Comparison of ENCODE assay signal across 27 mouse cellular contexts in the genomic region with DNA sequence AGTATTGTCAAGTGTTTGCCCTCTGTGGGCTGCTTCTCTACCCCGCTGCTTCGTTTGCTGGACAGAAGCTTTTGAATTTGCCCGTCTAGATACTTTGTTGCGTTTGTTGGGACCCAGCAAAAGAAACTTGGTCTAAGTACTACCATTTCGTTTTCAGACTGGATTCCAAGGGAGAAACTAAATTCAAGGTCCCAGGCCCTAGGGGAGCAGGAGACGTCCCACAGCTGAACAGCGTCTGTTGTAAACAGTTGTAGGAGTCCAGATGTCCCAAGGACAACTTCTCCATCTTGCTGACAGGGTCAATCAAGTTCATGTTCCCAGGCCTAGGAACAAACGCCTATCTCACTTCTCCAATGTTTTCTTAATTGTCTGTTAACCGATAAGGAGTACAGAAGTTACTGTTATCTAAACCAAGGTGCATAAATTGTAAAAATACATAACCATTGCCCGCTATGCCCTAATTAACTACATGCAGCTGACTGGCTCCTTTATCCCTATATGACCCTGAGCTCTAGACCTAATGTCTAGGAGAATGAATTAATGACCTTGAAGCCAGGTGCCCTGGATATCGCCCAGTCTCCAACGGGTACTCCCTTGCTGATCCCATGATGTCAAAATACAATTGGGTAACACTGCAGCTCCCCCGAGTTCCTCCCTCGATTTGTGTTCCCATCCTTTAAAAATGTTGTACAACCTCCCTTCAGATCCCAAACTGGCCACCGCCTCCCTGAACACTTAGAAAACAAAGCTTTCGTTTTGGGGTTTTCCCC. TPM values are rescaled to one million over a fixed set of nuclear protein-coding genes. Genes with fewer than 3 reads are reported as not detected.
DNase-seq lines count a peak whose midpoint lies in the region; ATAC-seq and TF ChIP-seq lines count a peak whose summit lies in the region.
"Had no signal": no experiment of that assay in that cellular context is flagged by ENCODE, and none has a peak within 500 bp of the region (broad histone marks: within the 10 kb centered on the region; RNA-seq: fewer than 3 reads in every experiment).

No protein-coding gene starts in this region.

- H3K27me3 ChIP-seq in intestine, postnatal 0 days (replicated peaks; ENCODE audit: control insufficient read depth, insufficient read depth, low read length), result no peaks in the 10 kb centered on the region
- no peaks in the 10 kb centered on the region for H3K27me3 ChIP-seq in intestine, embryonic 15.5 days (replicated peaks)
- no peaks in the 10 kb centered on the region for H3K27me3 ChIP-seq in lung, postnatal 0 days (replicated peaks; ENCODE audit: insufficient read depth, low read length)
- no peaks in the 10 kb centered on the region for H3K27me3 ChIP-seq in forebrain, embryonic 10.5 days (ENCODE audit: poor library complexity, severe bottlenecking)
- H3K27me3 ChIP-seq: embryonic facial prominence, embryonic 12.5 days; forebrain, embryonic 12.5 days; heart, embryonic 13.5 days; hindbrain, embryonic 12.5 days had no signal

- H3K4me1 ChIP-seq in intestine, postnatal 0 days (replicated peaks; ENCODE audit: control insufficient read depth, insufficient read depth, low read length), result no peaks in the 10 kb centered on the region
- peaks cover 9% of the 10 kb centered on the region for H3K4me1 ChIP-seq in intestine, embryonic 15.5 days (replicated peaks)
- 0 out of 2 replicates have a peak, but pooled peaks cover 4% of the 10 kb centered on the region for H3K4me1 ChIP-seq in lung, postnatal 0 days (ENCODE audit: insufficient read depth, low read depth, low read length)
- peaks cover 10% of the 10 kb centered on the region for H3K4me1 ChIP-seq in forebrain, embryonic 10.5 days

- WGBS in intestine, postnatal 0 days, result 58% methylated on average over 16 of the region's 16 CpGs
- WGBS in intestine, embryonic 15.5 days, result 67% methylated on average over 16 of the region's 16 CpGs
- WGBS in lung, postnatal 0 days, result 63% methylated on average over 16 of the region's 16 CpGs
- 89% methylated on average over 16 of the region's 16 CpGs for WGBS in forebrain, embryonic 10.5 days

- TF ChIP-seq CTCF in intestine, postnatal 0 days (IDR thresholded peaks at IDR 0.05; ENCODE audit: low read depth), result no peak
- no peak for TF ChIP-seq CTCF in lung, postnatal 0 days (IDR thresholded peaks at IDR 0.05)

- H3K36me3 ChIP-seq in intestine, postnatal 0 days (ENCODE audit: control insufficient read depth, insufficient read depth), result no peaks in the 10 kb centered on the region
- no peaks in the 10 kb centered on the region for H3K36me3 ChIP-seq in intestine, embryonic 15.5 days
- no peaks in the 10 kb centered on the region for H3K36me3 ChIP-seq in lung, postnatal 0 days (ENCODE audit: insufficient read depth, low read length)
- H3K36me3 ChIP-seq in forebrain, embryonic 10.5 days (replicated peaks), result no peaks in the 10 kb centered on the region
- H3K36me3 ChIP-seq: embryonic facial prominence, embryonic 12.5 days; forebrain, embryonic 12.5 days; heart, embryonic 13.5 days; hindbrain, embryonic 12.5 days had no signal

- H3K27ac ChIP-seq in intestine, postnatal 0 days (ENCODE audit: low read depth, low read length), result no peak overlapping the region
- no peak overlapping the region for H3K27ac ChIP-seq in intestine, embryonic 15.5 days
- H3K27ac ChIP-seq in lung, postnatal 0 days (ENCODE audit: low read length), result no peak overlapping the region
- no peak overlapping the region for H3K27ac ChIP-seq in forebrain, embryonic 10.5 days
- H3K27ac ChIP-seq: embryonic facial prominence, embryonic 12.5 days; forebrain, embryonic 12.5 days; heart, embryonic 13.5 days; hindbrain, embryonic 12.5 days had no signal

- H3K4me3 ChIP-seq in intestine, postnatal 0 days (ENCODE audit: low read depth, low read length), result no peak overlapping the region
- H3K4me3 ChIP-seq in intestine, embryonic 15.5 days (replicated peaks), result no peak overlapping the region
- no peak overlapping the region for H3K4me3 ChIP-seq in lung, postnatal 0 days (ENCODE audit: low read depth, low read length)
- no peak overlapping the region for H3K4me3 ChIP-seq in forebrain, embryonic 10.5 days
- H3K4me3 ChIP-seq: embryonic facial prominence, embryonic 12.5 days; forebrain, embryonic 12.5 days; heart, embryonic 13.5 days; hindbrain, embryonic 12.5 days had no signal

- H3K9ac ChIP-seq in intestine, postnatal 0 days (ENCODE audit: low read depth, low read length), result no peak overlapping the region
- H3K9ac ChIP-seq in intestine, embryonic 15.5 days, result no peak overlapping the region
- no peak overlapping the region for H3K9ac ChIP-seq in lung, postnatal 0 days (replicated peaks; ENCODE audit: low read depth)
- H3K9ac ChIP-seq: embryonic facial prominence, embryonic 12.5 days; forebrain, embryonic 12.5 days; heart, embryonic 13.5 days; hindbrain, embryonic 12.5 days had no signal

- 0 out of 2 replicates have a peak, but pooled peaks have one; percentile 5 for ATAC-seq in intestine, postnatal 0 days
- ATAC-seq in intestine, embryonic 15.5 days, result no peak
- no peak for ATAC-seq in lung, postnatal 0 days
- ATAC-seq in megakaryocyte progenitor cell, adult 5-6 weeks (replicated peaks; ENCODE audit: poor library complexity), result peak; percentile 26
- ATAC-seq: forebrain, embryonic 16.5 days; hindbrain, embryonic 16.5 days had no signal

- DNase-seq in lung, postnatal 36 days, result peak; percentile 8
- DNase-seq in lung, postnatal 0 days (ENCODE audit: low spot score), result no peak
- DNase-seq in testis, postnatal 10 days (ENCODE audit: low spot score), result peak; percentile 48
- no peak for DNase-seq in kidney, postnatal 10 days
- no peak for DNase-seq in forebrain, embryonic 10.5 days (ENCODE audit: extremely low spot score, low spot score)
- DNase-seq: adrenal gland, adult 8-10 months; cerebellum, adult 11-12 months; cerebellum, adult 9-10 months; cerebellum, postnatal 25 days; gastrocnemius, postnatal 14 days; heart, postnatal 4 days had no signal

- H3K4me2 ChIP-seq in intestine, postnatal 0 days (replicated peaks; ENCODE audit: low read depth), result no peak overlapping the region
- no peak overlapping the region for H3K4me2 ChIP-seq in intestine, embryonic 15.5 days (replicated peaks)
- no peak overlapping the region for H3K4me2 ChIP-seq in lung, postnatal 0 days (replicated peaks; ENCODE audit: low read depth, low read length)
- H3K4me2 ChIP-seq: embryonic facial prominence, embryonic 12.5 days; forebrain, embryonic 12.5 days; heart, embryonic 13.5 days; hindbrain, embryonic 12.5 days had no signal

- no peaks in the 10 kb centered on the region for H3K9me3 ChIP-seq in intestine, postnatal 0 days (ENCODE audit: control insufficient read depth)
- H3K9me3 ChIP-seq in intestine, embryonic 15.5 days, result 0 out of 2 replicates have a peak, but pooled peaks cover 2% of the 10 kb centered on the region
- H3K9me3 ChIP-seq in lung, postnatal 0 days (ENCODE audit: low read length), result no peaks in the 10 kb centered on the region
- H3K9me3 ChIP-seq in forebrain, embryonic 10.5 days, result no peaks in the 10 kb centered on the region
- H3K9me3 ChIP-seq: embryonic facial prominence, embryonic 12.5 days; heart, embryonic 13.5 days had no signal

- no peak for TF ChIP-seq EP300 in lung, postnatal 0 days (IDR thresholded peaks at IDR 0.05)

RNA-seq across cellular contexts. Expression of a gene that starts 3.2 kb away (rescaled TPM):
- not detected in 2 replicates for polyA plus RNA-seq in intestine, postnatal 0 days (2015; fragmentation: Nextera tagmentation; extraction: Ambion mirVana)
- not detected in 2 replicates for polyA plus RNA-seq in intestine, embryonic 15.5 days (2015; fragmentation: Nextera tagmentation; extraction: Ambion mirVana)
- not detected in 2 replicates for polyA plus RNA-seq in lung, postnatal 0 days (2015; fragmentation: Nextera tagmentation; extraction: Ambion mirVana)
- not detected in 2 replicates for total RNA-seq in megakaryocyte progenitor cell, adult 5-6 weeks (2015)
- not detected in 2 replicates for total RNA-seq in megakaryocyte progenitor cell, adult 5-6 weeks (2017)
- polyA plus RNA-seq in forebrain, embryonic 10.5 days (2016; fragmentation: Nextera tagmentation; extraction: Ambion mirVana), result not detected in 2 replicates
- total RNA-seq: adrenal gland, adult 8-10 months; adrenal gland, postnatal 4 days; gastrocnemius, adult 18-20 months; gastrocnemius, postnatal 14 days; heart, adult 8-10 months; heart, postnatal 4 days had no signal
- polyA plus RNA-seq: brain, embryonic 14.5 days; C2C12; cortical plate, adult 2 months; embryonic facial prominence, embryonic 12.5 days; forebrain, embryonic 12.5 days; forebrain, embryonic 16.5 days; heart, embryonic 13.5 days; heart, postnatal 0 days; hindbrain, embryonic 12.5 days; hindbrain, embryonic 16.5 days had no signal

RNA-seq across cellular contexts. Expression of a gene that starts 7.8 kb away (rescaled TPM):
- polyA plus RNA-seq in intestine, postnatal 0 days (2015; fragmentation: Nextera tagmentation; extraction: Ambion mirVana), result 0.14 and 0.18 TPM in 2 replicates
- polyA plus RNA-seq in intestine, embryonic 15.5 days (2015; fragmentation: Nextera tagmentation; extraction: Ambion mirVana), result 0.18 and 0.30 TPM in 2 replicates
- polyA plus RNA-seq in lung, postnatal 0 days (2015; fragmentation: Nextera tagmentation; extraction: Ambion mirVana), result 1.3 and 1.9 TPM in 2 replicates
- not detected in 2 replicates for total RNA-seq in megakaryocyte progenitor cell, adult 5-6 weeks (2015)
- total RNA-seq in megakaryocyte progenitor cell, adult 5-6 weeks (2017), result not detected in 2 replicates
- not detected in 2 replicates for polyA plus RNA-seq in forebrain, embryonic 10.5 days (2016; fragmentation: Nextera tagmentation; extraction: Ambion mirVana)
- total RNA-seq: adrenal gland, adult 8-10 months; adrenal gland, postnatal 4 days; gastrocnemius, adult 18-20 months; gastrocnemius, postnatal 14 days; heart, postnatal 4 days had no signal
- polyA plus RNA-seq: brain, embryonic 14.5 days; C2C12; cortical plate, adult 2 months; forebrain, embryonic 12.5 days; forebrain, embryonic 16.5 days; heart, embryonic 13.5 days; heart, postnatal 0 days; hindbrain, embryonic 12.5 days; hindbrain, embryonic 16.5 days had no signal

RNA-seq across cellular contexts. Expression of a gene that starts 20.7 kb away (rescaled TPM):
- polyA plus RNA-seq in intestine, postnatal 0 days (2015; fragmentation: Nextera tagmentation; extraction: Ambion mirVana), result not detected in 2 replicates
- not detected in 2 replicates for polyA plus RNA-seq in intestine, embryonic 15.5 days (2015; fragmentation: Nextera tagmentation; extraction: Ambion mirVana)
- polyA plus RNA-seq in lung, postnatal 0 days (2015; fragmentation: Nextera tagmentation; extraction: Ambion mirVana), result not detected in 2 replicates
- total RNA-seq in megakaryocyte progenitor cell, adult 5-6 weeks (2015), result not detected in 2 replicates
- total RNA-seq in megakaryocyte progenitor cell, adult 5-6 weeks (2017), result not detected in 2 replicates
- not detected in 2 replicates for polyA plus RNA-seq in forebrain, embryonic 10.5 days (2016; fragmentation: Nextera tagmentation; extraction: Ambion mirVana)
- total RNA-seq: adrenal gland, adult 8-10 months; adrenal gland, postnatal 4 days; gastrocnemius, adult 18-20 months; gastrocnemius, postnatal 14 days; heart, adult 8-10 months; heart, postnatal 4 days had no signal
- polyA plus RNA-seq: brain, embryonic 14.5 days; C2C12; cortical plate, adult 2 months; embryonic facial prominence, embryonic 12.5 days; forebrain, embryonic 12.5 days; forebrain, embryonic 16.5 days; heart, embryonic 13.5 days; heart, postnatal 0 days; hindbrain, embryonic 12.5 days; hindbrain, embryonic 16.5 days had no signal

RNA-seq across cellular contexts. Expression of a gene that starts 21.2 kb away (rescaled TPM):
- not detected in 2 replicates for polyA plus RNA-seq in intestine, postnatal 0 days (2015; fragmentation: Nextera tagmentation; extraction: Ambion mirVana)
- not detected in 2 replicates for polyA plus RNA-seq in intestine, embryonic 15.5 days (2015; fragmentation: Nextera tagmentation; extraction: Ambion mirVana)
- not detected in 2 replicates for polyA plus RNA-seq in lung, postnatal 0 days (2015; fragmentation: Nextera tagmentation; extraction: Ambion mirVana)
- not detected in 2 replicates for total RNA-seq in megakaryocyte progenitor cell, adult 5-6 weeks (2015)
- total RNA-seq in megakaryocyte progenitor cell, adult 5-6 weeks (2017), result not detected in 2 replicates
- polyA plus RNA-seq in forebrain, embryonic 10.5 days (2016; fragmentation: Nextera tagmentation; extraction: Ambion mirVana), result not detected in 2 replicates
- total RNA-seq: adrenal gland, adult 8-10 months; adrenal gland, postnatal 4 days; gastrocnemius, adult 18-20 months; gastrocnemius, postnatal 14 days; heart, adult 8-10 months; heart, postnatal 4 days had no signal
- polyA plus RNA-seq: brain, embryonic 14.5 days; C2C12; cortical plate, adult 2 months; embryonic facial prominence, embryonic 12.5 days; forebrain, embryonic 12.5 days; forebrain, embryonic 16.5 days; heart, embryonic 13.5 days; heart, postnatal 0 days; hindbrain, embryonic 12.5 days; hindbrain, embryonic 16.5 days had no signal

RNA-seq across cellular contexts. Expression of a gene that starts 21.3 kb away (rescaled TPM):
- polyA plus RNA-seq in intestine, postnatal 0 days (2015; fragmentation: Nextera tagmentation; extraction: Ambion mirVana), result not detected in 2 replicates
- polyA plus RNA-seq in intestine, embryonic 15.5 days (2015; fragmentation: Nextera tagmentation; extraction: Ambion mirVana), result 0.56 and 0.72 TPM in 2 replicates
- 0.57 and 0.88 TPM in 2 replicates for polyA plus RNA-seq in lung, postnatal 0 days (2015; fragmentation: Nextera tagmentation; extraction: Ambion mirVana)
- not detected in 2 replicates for total RNA-seq in megakaryocyte progenitor cell, adult 5-6 weeks (2015)
- not detected in 2 replicates for total RNA-seq in megakaryocyte progenitor cell, adult 5-6 weeks (2017)
- not detected in 2 replicates for polyA plus RNA-seq in forebrain, embryonic 10.5 days (2016; fragmentation: Nextera tagmentation; extraction: Ambion mirVana)
- total RNA-seq: adrenal gland, adult 8-10 months; gastrocnemius, adult 18-20 months; gastrocnemius, postnatal 14 days; heart, adult 8-10 months; heart, postnatal 4 days had no signal
- polyA plus RNA-seq: brain, embryonic 14.5 days; C2C12; cortical plate, adult 2 months; embryonic facial prominence, embryonic 12.5 days; forebrain, embryonic 12.5 days; forebrain, embryonic 16.5 days; heart, embryonic 13.5 days; heart, postnatal 0 days; hindbrain, embryonic 12.5 days; hindbrain, embryonic 16.5 days had no signal

Comparison
In these comparisons a context has a peak if more than half of its experiments do, and no peak if none do; other contexts are left out.
1. ATAC-seq: peak in intestine, postnatal 0 days (single experiment) and megakaryocyte progenitor cell, adult 5-6 weeks (single experiment); none in intestine, embryonic 15.5 days (single experiment) and lung, postnatal 0 days (single experiment).
2. DNase-seq: peak in lung, postnatal 36 days (single experiment) and testis, postnatal 10 days (single experiment); none in lung, postnatal 0 days (single experiment), kidney, postnatal 10 days (single experiment) and forebrain, embryonic 10.5 days (single experiment).